Mouse (Mus musculus) embryonic fibroblast, embryonic 13.5 days (primary cell): ENCODE data around the gene Prkcq.

ENCODE experiments used
- CTCF ChIP-seq: IDR thresholded peaks from 2 replicates; pipeline ENCODE4 v1.5.1; 2011; ENCODE audit warnings: mild to moderate bottlenecking, control low read depth, low read length, moderate library complexity, borderline replicate concordance; ENCODE audit not compliant: insufficient read depth
- POLR2A ChIP-seq: IDR thresholded peaks from 2 replicates; pipeline ENCODE4 v1.6.1; 2011; ENCODE audit warnings: low read depth, mild to moderate bottlenecking, control low read depth, low read length, moderate library complexity

GRCm38 (mm10) chr2:11266294-11266693 is 94.4 kb downstream of the Prkcq start:
- TF ChIP-seq CTCF (no peak), POLR2A (no peak)
